Mouse (Mus musculus) 416B (cell line): Measurements from ENCODE around the gene Tns1.

Experiments used
- DNase-seq: peaks from one replicate; pipeline ENCODE4 v3.0.0; 2011; ENCODE audit warnings: low read depth

Gene Tns1

GRCm38 (mm10) chr1:74058309-74058708 is 65.9 kb downstream of the Tns1 start:
- no peak for DNase-seq

- no peak for DNase-seq
These were observed 66.7 kb downstream of the Tns1 start for GRCm38 (mm10) chr1:74057501-74057900.

GRCm38 (mm10) chr1:74055552-74055951 is 68.7 kb downstream of the Tns1 start:
- DNase-seq, result peak; percentile 62

- DNase-seq, result no peak
These were observed 69.8 kb downstream of the Tns1 start for GRCm38 (mm10) chr1:74054471-74054870.

GRCm38 (mm10) chr1:74054007-74054406 is 70.2 kb downstream of the Tns1 start:
- DNase-seq, result no peak

GRCm38 (mm10) chr1:74053068-74053467 is 71.2 kb downstream of the Tns1 start:
- DNase-seq, result no peak

GRCm38 (mm10) chr1:74051349-74051748 is 72.9 kb downstream of the Tns1 start:
- DNase-seq, result no peak

- DNase-seq, result no peak
These were observed 74.8 kb downstream of the Tns1 start for GRCm38 (mm10) chr1:74049430-74049829.

GRCm38 (mm10) chr1:74047722-74048121 is 76.5 kb downstream of the Tns1 start:
- no peak for DNase-seq

- DNase-seq, result no peak
These were observed 76.9 kb downstream of the Tns1 start for GRCm38 (mm10) chr1:74047311-74047710.

- no peak for DNase-seq
These were observed 79.2 kb downstream of the Tns1 start for GRCm38 (mm10) chr1:74045034-74045433.

- DNase-seq, result no peak
These were observed 79.8 kb downstream of the Tns1 start for GRCm38 (mm10) chr1:74044421-74044820.

- DNase-seq, result no peak
These were observed 80.6 kb downstream of the Tns1 start for GRCm38 (mm10) chr1:74043584-74044105.

- DNase-seq, result no peak
These were observed 81.4 kb downstream of the Tns1 start for GRCm38 (mm10) chr1:74042711-74043467.

GRCm38 (mm10) chr1:74041692-74042091 is 82.6 kb downstream of the Tns1 start:
- DNase-seq, result no peak

- DNase-seq, result no peak
These were observed 83.1 kb downstream of the Tns1 start for GRCm38 (mm10) chr1:74041178-74041577.

GRCm38 (mm10) chr1:74036560-74037390 is 87.5 kb downstream of the Tns1 start:
- DNase-seq, result peak; percentile 26

- DNase-seq, result no peak
These were observed 88.2 kb downstream of the Tns1 start for GRCm38 (mm10) chr1:74035912-74036489.

- DNase-seq, result no peak
These were observed 88.8 kb downstream of the Tns1 start for GRCm38 (mm10) chr1:74035487-74035886.

- DNase-seq, result peak; percentile 55
These were observed 89.5 kb downstream of the Tns1 start for GRCm38 (mm10) chr1:74034736-74035135.

GRCm38 (mm10) chr1:74034211-74034610 is 90.0 kb downstream of the Tns1 start:
- no peak for DNase-seq

GRCm38 (mm10) chr1:74033407-74033806 is 90.8 kb downstream of the Tns1 start:
- DNase-seq, result no peak

GRCm38 (mm10) chr1:74032966-74033365 is 91.3 kb downstream of the Tns1 start:
- DNase-seq, result no peak
